Mouse (Mus musculus): Measurements from ENCODE around the gene Kcnh1.

GRCm38 (mm10) chr1:192214666-192215065 lies 24.1 kb downstream of the Kcnh1 start:
- TF ChIP-seq CTCF (IDR thresholded peaks at IDR 0.05; ENCODE audit: extremely low read depth, insufficient read length, insufficient replicate concordance, low read depth, low read length) (no peak), POLR2A (IDR thresholded peaks at IDR 0.05; ENCODE audit: low read depth, low read length) (no peak)

All from small intestine, adult 2 months (tissue).